Mouse (Mus musculus) gastrocnemius, postnatal 4 days (tissue): Measurements from ENCODE around the gene Sass6. TPM values are rescaled to one million over a fixed set of nuclear protein-coding genes. Genes with fewer than 3 reads are reported as not detected.
"Not testable (repeated sequence)": the region's sequence is repeated elsewhere in the genome, so short reads cannot be mapped to it uniquely, and the experiment has no call there.

ENCODE experiments used
- DNase-seq, 2 experiments: peaks; one replicate each; pipeline ENCODE4 v3.0.0; 2021 to 2022; ENCODE audit warnings: low spot score in 2 of 2, mixed read lengths in 2 of 2
- total RNA-seq, 2 experiments: library from RNA; stranded (reverse); gene quantifications; 2 replicates each; pipeline ENCODE4 v1.2.3; 2021

Gene Sass6
- total RNA-seq, 2 experiments from 2014 or later, result 6.3 to 7.8 TPM

- DNase-seq, result no peak
These were observed 36.7 kb downstream of the Sass6 start for GRCm38 (mm10) chr3:116631459-116631858.

GRCm38 (mm10) chr3:116632971-116633370 is 38.2 kb downstream of the Sass6 start:
- DNase-seq, result no peak

DNA sequence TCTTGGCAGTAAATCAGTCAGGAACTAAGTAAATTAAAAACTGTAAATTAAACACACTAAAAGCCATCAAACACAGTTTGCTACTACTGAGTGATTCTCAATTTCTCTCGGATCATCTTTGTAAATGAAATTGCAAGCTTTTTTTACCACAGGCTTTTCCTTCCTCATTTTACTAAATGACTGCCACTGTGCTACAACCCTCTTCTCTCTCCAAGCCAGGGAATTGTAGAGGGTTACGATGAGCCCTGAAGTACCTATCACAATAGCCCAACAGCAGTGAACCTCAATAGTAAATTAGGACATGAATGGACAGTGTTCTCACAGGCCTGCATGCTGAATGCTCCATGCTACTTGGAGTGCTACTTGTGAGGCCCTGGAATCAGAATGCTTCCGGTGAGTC is 39.3 kb downstream of the Sass6 start:
- DNase-seq, result no peak

DNA sequence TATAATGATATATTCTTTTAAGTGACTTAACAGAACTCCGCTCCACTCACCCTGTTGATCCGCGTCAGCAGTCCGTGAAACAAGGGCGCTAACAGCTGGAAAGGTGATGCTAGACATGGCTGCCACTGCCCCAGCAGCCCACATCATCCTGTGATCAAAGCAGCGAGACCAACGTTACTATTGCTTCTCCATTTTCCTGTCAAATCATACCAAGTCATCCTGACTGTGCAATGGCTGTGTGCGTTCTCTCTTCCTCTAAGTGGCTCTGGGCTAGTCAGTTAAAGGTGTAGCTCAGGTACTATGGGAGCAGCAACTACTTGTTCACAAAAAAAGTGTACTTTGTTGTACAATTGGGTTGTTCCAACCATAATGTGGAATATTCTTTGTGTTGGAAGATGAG is 40.1 kb downstream of the Sass6 start:
- DNase-seq, result no peak

- no peak for DNase-seq
These were observed 41.0 kb downstream of the Sass6 start for GRCm38 (mm10) chr3:116635799-116636198.

DNA sequence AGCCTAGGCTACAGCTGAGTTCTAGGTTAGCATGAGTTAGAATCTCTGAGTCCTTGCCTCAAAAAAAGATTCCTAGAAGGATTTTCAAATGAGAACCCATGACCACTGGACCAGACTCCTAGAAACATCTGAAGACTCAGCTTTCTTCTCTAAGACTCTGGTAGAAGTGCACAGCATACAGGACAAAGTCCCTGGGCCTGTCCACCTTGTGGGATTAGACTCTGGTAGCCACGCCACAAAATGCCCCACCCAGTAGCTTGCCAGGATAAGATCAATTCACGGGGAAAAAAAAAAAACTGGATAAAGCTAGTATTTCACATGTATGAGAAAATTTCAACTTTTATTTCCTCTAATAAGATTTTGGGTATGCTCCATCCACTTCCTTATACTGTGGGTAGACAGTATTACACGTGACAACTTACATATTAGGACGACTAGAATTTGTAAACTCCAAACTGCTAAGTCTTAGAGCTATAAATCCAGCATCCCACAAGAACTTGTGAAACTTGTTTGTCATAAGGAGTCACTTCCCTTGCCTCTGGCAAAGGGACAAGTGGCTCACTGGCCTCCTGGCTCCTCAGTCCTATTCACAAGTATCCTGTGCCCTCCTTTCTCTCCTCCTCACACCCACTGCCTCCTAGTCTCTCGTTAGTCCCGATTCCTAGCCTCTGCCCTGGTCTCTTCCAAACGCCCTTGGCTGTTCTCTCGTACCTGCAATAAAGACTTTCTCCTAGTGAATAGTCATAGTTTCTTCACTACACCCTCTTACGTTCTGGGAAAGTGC is 43.1 kb downstream of the Sass6 start:
- no peak for DNase-seq

- DNase-seq, result no peak
These were observed 43.8 kb downstream of the Sass6 start for GRCm38 (mm10) chr3:116638572-116638971.

- DNase-seq, result no peak
These were observed 45.2 kb downstream of the Sass6 start for GRCm38 (mm10) chr3:116640024-116640423.

DNA sequence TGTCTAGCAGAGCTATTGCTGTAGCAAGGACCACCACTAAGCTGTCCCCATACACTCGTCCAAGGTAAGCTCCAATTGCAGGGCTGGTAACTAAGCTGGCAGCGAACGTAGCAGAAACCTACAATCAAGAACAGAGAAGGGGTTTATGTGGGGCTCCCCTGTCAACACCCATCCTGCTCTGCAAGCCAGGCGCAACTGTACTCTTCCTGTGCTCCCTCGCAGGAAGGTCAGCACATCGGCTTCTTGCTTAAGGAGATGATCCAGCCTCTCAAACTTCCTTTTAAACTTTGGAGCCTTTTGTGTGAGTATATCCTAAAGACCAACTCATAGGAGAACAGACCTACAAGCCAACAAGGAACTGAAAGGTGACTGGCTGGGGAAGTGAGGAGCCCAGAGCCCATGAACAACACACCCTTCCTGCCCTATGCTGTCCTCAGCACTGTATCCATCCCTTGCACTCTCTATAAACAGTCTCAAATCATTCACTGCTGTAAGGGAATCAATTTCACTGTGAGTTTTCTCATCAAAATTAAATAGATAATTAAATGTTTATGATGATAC is 47.1 kb downstream of the Sass6 start:
- no peak for DNase-seq

DNA sequence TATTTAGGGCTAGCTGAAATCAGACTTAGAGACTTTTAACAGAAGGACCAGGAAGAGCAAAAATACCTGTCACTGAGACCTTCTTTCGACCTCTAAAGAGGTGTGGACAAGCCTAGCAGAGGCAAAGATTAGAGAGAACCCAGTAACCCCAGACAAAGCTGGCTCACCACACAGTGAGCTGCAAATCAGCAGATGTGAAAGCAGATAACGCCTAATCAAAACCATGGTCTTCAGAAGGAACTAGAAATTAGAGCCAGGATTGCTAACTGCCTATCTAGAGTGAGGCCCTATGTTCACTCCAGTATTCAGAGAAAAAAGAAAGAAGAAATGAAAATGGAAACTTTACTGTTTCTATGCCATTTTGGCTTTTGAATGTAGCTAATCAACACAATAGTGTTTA is 47.6 kb downstream of the Sass6 start:
- no peak for DNase-seq

DNA sequence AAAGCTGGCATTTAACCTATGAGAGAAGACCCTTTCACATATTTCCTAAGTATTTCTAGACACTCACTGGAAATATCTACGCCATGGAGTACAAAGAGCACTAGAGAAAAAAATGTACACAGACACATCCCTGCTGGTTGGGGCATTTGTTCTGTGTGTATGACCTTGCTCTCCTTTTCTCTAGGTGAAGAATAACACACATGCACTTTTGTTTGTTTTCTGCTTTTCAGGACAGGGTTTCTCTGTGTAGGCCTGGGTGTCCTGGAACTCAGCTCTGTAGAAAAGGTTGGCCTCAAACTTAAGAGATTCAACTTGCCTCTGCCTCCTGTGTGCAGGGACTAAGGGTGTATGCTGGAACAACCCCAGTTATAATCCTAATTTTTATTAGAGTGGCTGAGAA is 51.6 kb downstream of the Sass6 start:
- DNase-seq, result no peak

- DNase-seq, result no peak
These were observed 54.0 kb downstream of the Sass6 start for GRCm38 (mm10) chr3:116648805-116649204.

DNA sequence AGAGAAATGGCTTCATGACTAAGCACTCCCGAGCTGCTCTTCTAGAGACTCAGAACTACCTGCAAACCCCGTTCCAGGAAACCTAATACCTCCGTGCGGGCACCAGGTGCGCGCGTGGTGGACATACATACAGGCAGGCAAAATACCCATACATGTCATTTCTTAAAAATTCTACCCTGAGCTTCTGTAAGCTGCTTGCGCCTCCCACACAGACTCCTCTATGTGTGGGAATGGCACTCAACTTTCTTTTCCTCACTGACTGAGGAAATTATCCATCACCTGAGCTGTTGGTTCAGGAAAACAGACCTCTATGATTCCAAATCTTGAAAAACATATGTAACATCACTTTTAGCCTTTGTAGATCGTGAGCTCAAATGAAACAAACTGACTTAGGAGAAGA is 55.9 kb downstream of the Sass6 start:
- DNase-seq, result no peak

DNA sequence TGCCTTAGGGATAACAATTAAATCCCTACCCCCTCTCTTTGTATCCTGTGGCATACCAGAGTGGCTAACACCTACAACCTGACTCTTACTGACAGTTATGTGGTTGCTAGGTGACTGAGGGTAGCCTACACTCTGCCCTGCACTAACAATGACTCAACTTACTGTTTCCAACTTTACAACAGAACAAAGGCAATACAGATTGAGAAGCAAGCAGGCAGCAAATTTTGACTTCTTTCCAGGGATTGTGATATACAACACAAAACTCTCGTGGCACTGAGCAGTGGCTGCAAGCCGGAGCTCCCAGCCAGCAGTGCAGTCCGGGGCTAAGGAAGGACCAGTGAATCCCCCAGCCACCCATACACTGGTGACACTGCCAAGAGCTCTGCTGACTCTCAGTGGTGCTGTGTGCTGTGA is 57.3 kb downstream of the Sass6 start:
- DNase-seq, result no peak

- no peak for DNase-seq
These were observed 58.6 kb downstream of the Sass6 start for GRCm38 (mm10) chr3:116653278-116653945.

DNA sequence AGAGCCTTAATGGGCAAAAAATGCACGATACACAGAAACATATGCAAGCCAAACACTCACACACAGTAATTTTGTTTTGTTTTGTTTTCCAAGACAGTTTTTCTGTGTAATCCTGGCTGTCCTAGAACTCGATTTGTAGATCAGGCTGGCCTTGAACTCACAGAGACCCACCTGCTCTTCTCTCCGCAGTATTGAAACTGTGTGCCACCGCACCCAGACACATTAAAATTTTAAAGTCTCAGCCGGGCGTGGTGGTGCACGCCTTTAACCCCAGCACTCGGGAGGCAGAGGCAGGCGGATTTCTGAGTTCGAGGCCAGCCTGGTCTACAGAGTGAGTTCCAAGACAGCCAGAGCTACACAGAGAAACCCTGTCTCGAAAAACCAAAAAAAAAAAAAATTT is 59.3 kb downstream of the Sass6 start:
- not testable (repeated sequence) for DNase-seq

DNA sequence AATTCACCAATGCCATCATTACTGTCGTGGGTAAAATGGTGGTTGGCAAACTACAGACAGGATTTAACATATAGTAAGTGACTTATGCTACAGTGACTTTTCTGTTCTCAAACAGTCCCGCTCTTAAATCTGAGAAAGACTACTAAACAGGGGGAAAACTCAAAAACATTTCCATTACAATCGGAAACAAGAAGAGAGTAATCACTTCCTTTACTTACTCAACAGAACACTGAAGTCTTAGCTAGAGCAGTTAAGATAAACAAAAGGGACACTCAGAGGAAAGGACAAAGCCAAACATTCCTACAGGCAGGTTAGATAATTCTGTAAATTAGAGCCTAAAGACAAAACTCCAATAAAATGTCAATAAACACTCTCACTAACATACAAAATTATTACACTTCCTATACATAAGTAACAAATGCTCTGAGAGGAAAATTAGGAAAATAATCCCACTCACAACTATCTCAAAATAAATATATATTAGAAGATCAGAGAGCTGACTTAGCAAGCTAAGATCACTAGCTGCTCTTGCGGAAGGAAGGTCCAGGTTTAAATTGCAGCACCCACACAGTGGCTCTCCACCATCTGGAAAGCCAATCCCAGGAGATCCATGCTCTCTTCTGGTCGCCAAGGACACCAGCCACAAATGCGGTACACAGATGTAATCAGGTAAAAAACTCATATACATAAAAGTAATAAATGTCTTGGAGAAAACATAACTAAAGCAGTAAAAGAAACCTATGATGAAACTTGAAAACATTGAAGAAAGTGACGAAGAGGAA is 61.6 kb downstream of the Sass6 start:
- no peak for DNase-seq

DNA sequence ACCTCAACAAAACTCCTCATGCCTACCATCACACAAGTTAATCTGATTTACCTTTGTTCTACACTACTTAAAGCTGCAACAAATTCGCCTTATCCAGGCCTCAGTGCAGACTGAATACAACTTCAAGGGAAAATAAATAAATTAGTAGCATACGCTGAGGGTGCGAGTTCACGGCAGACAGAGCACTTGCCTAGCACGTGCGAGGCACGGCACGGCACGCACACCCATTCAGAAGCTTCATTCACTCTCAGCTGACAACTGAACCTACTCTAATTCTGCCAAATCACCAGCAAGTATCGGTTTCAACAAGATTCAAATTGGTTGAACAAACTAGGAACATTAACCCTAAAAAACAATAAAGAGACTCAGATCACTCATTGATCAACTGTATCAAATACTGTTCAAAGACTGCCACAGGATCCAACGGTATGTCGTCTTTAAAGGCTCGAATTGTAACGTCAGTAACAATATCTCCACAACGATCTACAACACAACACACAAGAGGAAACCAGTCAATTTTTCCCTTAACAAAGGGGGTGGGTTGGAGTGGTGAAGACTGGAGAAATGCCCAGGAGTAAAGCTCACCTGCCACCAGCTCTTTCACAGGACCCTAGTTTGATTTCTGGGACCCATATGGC is 64.3 kb downstream of the Sass6 start:
- DNase-seq, result no peak

DNA sequence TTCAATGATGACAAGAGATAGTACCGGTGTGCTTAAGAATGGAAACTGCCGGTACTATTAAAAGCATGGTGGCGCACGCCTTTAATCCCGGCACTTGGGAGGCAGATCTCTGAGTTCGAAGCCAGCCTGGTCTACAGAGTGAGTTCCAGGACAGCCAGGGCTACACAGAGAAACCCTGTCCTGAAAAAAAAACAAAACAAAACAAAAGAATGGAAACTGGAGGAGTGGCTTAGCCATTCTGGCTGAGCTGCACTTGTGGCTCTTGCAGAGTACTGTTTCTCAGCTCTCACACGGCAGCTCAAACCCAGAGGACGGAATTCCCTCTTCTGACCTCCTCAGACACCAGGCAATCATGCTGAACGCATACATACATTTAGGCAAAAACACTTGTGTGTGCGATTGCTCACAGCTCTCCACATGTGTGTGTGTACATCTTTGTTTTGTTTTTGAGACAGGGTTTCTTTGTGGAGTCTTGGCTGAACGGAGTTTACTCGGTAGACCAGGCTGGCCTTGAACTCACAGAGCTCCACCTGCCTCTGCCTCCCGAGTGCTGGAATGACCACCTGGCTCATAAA is 65.2 kb downstream of the Sass6 start:
- DNase-seq, result no peak

DNA sequence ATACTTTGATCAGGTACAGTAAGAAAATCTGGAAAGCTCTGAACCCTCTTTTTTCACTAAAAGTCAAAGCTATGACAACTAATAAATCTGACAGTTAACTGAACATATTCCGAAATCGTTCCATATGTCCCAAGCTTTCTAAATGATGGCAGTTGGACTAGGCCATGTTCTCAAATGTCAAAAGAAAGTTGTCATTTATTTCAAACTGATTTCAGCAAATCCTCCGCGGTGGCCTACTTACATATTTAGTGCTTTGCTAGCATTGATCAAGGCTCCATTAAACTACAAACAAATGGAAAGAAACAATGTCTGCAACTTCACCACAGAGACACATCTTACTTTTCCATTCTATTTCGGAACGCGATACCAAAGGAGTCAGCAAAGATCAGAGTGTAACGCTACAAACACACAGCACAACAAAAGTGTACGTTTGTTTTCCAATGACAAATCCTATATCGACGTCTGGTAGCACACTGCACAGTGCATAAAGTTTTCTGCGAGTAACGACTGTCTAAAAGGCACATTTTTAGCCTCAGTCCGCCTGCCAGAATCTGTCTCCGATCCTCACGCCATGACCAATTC is 66.6 kb downstream of the Sass6 start:
- no peak for DNase-seq
